Mouse (Mus musculus): ENCODE results near the gene Ino80. TPM values are rescaled to one million over a fixed set of nuclear protein-coding genes. Genes with fewer than 3 reads are reported as not detected.
"Not testable (repeated sequence)": the region's sequence is repeated elsewhere in the genome, so short reads cannot be mapped to it uniquely, and the experiment has no call there.

Ino80 gene
- polyA plus RNA-seq (2015; fragmentation: Nextera tagmentation; extraction: Ambion mirVana), result 3.7 and 4.3 TPM in 2 replicates

DNA sequence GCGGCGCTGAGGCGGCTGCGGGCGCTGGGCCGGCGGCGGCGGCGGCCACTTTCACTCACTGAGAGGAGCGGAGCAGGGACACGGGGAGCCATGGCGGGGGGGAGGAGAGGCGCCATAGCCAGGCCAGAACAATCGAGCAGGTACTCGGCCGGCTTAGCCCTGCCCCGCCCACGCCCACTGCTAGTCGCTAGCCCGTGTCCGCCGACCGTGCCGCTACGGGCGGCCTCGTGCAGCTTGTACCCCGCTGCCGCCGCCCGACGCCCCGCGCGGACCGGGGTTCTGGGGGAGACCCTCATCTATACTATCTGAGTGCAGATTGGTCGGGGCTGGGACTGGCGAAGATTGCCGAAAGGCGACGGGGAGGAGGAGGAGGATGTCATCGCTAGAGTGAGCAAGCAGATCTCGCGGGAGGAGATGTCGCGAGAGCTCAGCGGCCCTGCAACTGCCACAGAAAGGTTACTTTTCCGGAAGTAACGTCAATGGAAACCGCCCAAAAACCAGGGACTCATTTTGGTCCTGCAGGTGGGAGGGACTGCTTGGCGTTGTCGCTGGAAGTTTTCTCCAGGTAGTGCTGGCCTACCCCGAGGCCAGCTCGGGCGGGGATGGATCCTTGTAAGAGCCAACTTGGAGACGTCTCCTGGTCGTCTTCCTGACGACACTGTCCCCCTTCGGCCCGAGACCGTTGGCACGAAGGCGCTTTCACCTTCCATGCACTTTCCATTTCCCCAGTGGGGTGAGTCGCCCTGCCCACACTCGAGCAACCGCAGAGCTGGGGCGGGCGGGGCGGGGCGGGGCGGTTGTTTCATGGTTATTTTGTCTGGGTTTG, at the start of gene Ino80:
Gene Ino80, minus strand, starts transcription at position 117 of the 826 bp plus-strand sequence.
- ATAC-seq (ENCODE audit: borderline replicate concordance, extremely low read depth, low FRiP score, low TSS enrichment), result peak; percentile 95
- Histone ChIP-seq H3K27ac (peak within 1 kb of the TSS; percentile 96), H3K36me3 (no peaks in the 10 kb centered on the region), H3K27me3 (no peaks in the 10 kb centered on the region), H3K4me1 (peaks cover 24% of the 10 kb centered on the region; the same call in 1 of the 2 replicates), H3K9ac (peak within 1 kb of the TSS; percentile 97), H3K4me3 (peak within 1 kb of the TSS; percentile 81), H3K9me3 (no peaks in the 10 kb centered on the region), H3K4me2 (peak within 1 kb of the TSS; percentile 84)
- WGBS, result under 1% methylated on average over 65 of the region's 72 CpGs

DNA sequence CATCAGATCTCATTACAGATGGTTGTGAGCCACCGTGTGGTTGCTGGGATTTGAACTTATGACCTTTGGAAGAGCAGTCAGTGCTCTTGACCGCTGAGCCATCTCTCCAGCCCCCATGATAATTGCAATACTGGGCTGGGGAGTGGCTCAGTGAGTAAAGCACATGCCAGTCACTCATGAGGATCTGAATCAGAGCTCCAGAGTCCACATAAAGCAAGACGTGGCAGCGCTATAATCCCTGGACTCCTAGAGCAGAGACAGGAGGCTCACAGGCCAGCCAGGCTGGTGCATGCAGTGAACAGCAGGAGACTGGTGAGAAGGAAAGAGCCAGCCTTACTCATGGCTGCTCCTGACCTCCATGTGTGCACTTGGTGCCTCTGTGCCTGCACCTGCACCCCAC, 47.9 kb upstream of the Ino80 start:
- Histone ChIP-seq H3K9ac (no peak overlapping the region), H3K4me3 (no peak overlapping the region), H3K27me3 (no peaks in the 10 kb centered on the region), H3K4me2 (no peak overlapping the region), H3K9me3 (no peaks in the 10 kb centered on the region), H3K36me3 (no peaks in the 10 kb centered on the region), H3K4me1 (no peaks in the 10 kb centered on the region), H3K27ac (no peak overlapping the region)
- ATAC-seq (ENCODE audit: borderline replicate concordance, extremely low read depth, low FRiP score, low TSS enrichment), result no peak
- 54% methylated on average over 4 of the region's 4 CpGs for WGBS

DNA sequence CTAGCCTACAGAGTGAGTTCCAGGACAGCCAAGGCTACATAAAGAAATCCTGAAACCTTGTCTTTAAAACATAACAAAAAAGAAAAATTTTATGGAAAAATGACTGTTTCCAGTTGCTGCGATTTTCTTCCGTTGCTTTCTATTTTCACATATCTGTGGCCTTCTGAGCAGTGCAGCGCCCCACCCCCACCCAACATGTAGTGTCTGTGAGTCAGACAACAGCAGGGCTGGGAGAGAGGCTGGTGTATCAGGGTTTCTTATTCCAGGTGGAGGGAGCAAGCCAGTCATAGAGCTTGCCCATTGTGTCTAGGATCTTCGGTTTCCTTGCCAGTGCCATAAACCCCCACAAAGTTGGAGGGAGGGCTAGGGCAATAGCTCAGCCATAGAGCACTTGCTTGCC, 46.3 kb upstream of the Ino80 start:
- H3K9me3 ChIP-seq, result no peaks in the 10 kb centered on the region
- ATAC-seq (ENCODE audit: borderline replicate concordance, extremely low read depth, low FRiP score, low TSS enrichment), result no peak
- 78% methylated on average over 4 of the region's 4 CpGs for WGBS

DNA sequence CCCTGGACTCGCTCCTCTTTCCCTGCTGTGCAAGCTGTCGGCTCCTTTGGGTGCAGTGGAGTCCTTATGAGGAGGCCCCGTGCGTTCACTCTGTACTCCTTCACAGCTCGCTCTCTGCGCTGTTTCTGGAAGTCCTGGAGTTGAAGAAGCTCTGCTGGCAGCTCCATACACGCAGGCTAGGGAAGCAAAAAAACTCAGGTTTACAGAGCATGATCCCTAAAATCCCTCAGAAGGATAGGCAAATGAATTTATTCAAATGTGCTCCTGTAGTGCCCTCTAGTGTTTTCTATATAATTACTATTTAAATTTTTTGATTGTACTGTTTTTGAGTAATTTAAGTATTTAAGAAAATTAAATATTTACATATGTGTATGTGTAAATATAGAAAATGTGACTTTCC, 43.1 kb upstream of the Ino80 start:
- H3K4me3 ChIP-seq, result no peak overlapping the region
- H3K27ac ChIP-seq, result no peak overlapping the region
- no peaks in the 10 kb centered on the region for H3K36me3 ChIP-seq
- no peaks in the 10 kb centered on the region for H3K9me3 ChIP-seq
- no peak overlapping the region for H3K4me2 ChIP-seq
- no peak overlapping the region for H3K9ac ChIP-seq
- WGBS, result 60% methylated on average over 7 of the region's 7 CpGs
- no peaks in the 10 kb centered on the region for H3K27me3 ChIP-seq
- no peak for ATAC-seq (ENCODE audit: borderline replicate concordance, extremely low read depth, low FRiP score, low TSS enrichment)
- no peaks in the 10 kb centered on the region for H3K4me1 ChIP-seq

More for the DNA sequence above, 46.3 kb upstream of the Ino80 start:
- Histone ChIP-seq H3K27me3 (no peaks in the 10 kb centered on the region), H3K9ac (no peak overlapping the region), H3K27ac (no peak overlapping the region), H3K4me1 (no peaks in the 10 kb centered on the region), H3K4me2 (no peak overlapping the region), H3K4me3 (no peak overlapping the region), H3K36me3 (no peaks in the 10 kb centered on the region)

DNA sequence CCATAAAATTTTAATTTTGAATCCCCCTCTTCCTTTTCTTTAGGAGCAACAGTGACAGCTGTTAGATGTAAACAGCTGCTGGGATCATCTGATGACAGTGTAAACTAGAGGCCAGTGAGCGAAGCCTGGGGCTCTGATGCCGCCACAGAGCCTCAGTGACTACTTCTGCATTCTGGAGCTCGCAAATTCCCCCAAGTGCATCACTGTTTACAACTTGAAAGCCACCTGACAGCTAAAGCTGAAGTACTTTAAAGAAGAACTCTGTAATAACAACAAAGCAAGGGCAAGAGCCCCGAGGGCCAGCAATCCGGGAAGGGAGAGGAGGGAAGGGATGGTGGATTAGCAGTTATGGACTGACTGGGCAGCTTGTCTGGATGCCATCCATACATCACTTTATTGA, 39.3 kb upstream of the Ino80 start:
- Histone ChIP-seq H3K9ac (no peak overlapping the region), H3K4me1 (no peaks in the 10 kb centered on the region), H3K36me3 (no peaks in the 10 kb centered on the region), H3K4me2 (no peak overlapping the region), H3K9me3 (no peaks in the 10 kb centered on the region), H3K27ac (no peak overlapping the region), H3K27me3 (no peaks in the 10 kb centered on the region), H3K4me3 (no peak overlapping the region)
- 36% methylated on average over 5 of the region's 5 CpGs for WGBS
- ATAC-seq (ENCODE audit: borderline replicate concordance, extremely low read depth, low FRiP score, low TSS enrichment), result no peak

DNA sequence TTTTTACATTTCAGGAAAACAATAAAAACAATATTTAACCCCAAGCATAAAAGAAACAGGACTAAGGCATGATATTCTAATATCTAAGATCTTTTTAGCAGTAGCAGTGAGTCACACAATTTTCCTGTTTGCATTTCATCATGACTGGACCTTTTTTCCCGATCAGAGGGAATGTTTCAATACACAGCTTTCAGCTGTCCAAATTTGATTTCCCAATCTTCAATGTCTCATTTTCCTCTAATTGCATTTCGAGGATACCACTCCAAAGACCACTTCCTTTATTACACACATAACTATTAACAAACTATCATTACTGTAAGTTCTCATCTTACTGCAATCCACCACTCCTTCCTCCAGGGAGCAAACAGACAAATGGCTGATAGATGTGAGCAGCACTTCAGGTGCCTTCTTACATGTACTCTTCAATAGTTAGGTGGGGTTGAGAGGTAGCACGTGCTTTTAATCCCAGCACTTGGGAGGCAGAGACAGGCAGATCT, 36.6 kb upstream of the Ino80 start:
- Histone ChIP-seq H3K9me3 (no peaks in the 10 kb centered on the region), H3K4me3 (no peak overlapping the region), H3K9ac (no peak overlapping the region), H3K27me3 (no peaks in the 10 kb centered on the region), H3K4me2 (no peak overlapping the region), H3K36me3 (no peaks in the 10 kb centered on the region), H3K4me1 (no peaks in the 10 kb centered on the region), H3K27ac (no peak overlapping the region)
- 66% methylated on average over 3 of the region's 3 CpGs for WGBS
- ATAC-seq (ENCODE audit: borderline replicate concordance, extremely low read depth, low FRiP score, low TSS enrichment), result no peak

DNA sequence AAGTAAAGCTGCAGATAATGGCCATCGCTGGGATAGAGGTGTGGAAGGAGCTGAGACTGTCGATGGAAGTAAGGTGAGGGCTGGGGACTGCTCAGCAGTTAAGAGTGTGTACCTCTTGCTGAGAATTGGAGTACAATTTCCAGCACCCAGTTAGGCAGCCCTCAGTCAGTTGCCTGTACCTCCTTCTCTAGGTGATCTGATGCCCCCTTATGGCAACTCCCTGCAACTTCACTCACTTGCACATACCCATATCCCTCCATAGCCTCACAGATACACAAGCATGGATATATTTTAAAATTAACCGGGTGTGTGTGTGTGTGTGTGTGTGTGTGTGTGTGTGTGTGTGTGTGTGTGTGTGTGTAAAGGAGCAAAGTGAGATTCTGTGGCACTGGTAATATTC, 34.8 kb upstream of the Ino80 start:
- H3K9ac ChIP-seq, result no peak overlapping the region
- H3K27me3 ChIP-seq, result no peaks in the 10 kb centered on the region
- no peaks in the 10 kb centered on the region for H3K36me3 ChIP-seq
- no peaks in the 10 kb centered on the region for H3K9me3 ChIP-seq
- WGBS, result 77% methylated on average over 3 of the region's 3 CpGs
- no peak overlapping the region for H3K27ac ChIP-seq
- ATAC-seq (ENCODE audit: borderline replicate concordance, extremely low read depth, low FRiP score, low TSS enrichment), result no peak
- no peak overlapping the region for H3K4me2 ChIP-seq
- no peaks in the 10 kb centered on the region for H3K4me1 ChIP-seq
- no peak overlapping the region for H3K4me3 ChIP-seq

DNA sequence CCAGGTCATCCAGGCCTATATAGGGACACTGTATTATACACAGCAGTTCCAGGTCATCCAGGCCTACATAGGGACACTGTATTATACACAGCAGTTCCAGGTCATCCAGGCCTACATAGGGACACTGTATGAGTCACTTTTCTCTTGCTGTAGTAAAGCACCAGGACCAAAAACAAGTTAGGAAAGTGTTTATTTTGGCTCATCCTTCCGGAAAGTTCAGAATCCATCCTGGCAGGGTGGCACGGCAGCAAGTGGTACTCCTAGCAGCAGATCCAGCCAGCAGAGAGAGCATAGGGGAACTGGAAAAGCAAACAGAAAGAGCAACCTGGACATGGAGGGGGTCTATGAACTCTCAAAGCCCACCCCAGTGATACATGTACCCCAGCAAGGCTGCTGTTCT, 33.4 kb upstream of the Ino80 start:
- H3K4me2 ChIP-seq, result no peak overlapping the region
- no peaks in the 10 kb centered on the region for H3K36me3 ChIP-seq
- no peak overlapping the region for H3K4me3 ChIP-seq
- no peak overlapping the region for H3K9ac ChIP-seq
- H3K27me3 ChIP-seq, result no peaks in the 10 kb centered on the region
- no peaks in the 10 kb centered on the region for H3K9me3 ChIP-seq
- H3K4me1 ChIP-seq, result no peaks in the 10 kb centered on the region
- 65% methylated on average over 2 of the region's 2 CpGs for WGBS
- ATAC-seq (ENCODE audit: borderline replicate concordance, extremely low read depth, low FRiP score, low TSS enrichment), result no peak
- no peak overlapping the region for H3K27ac ChIP-seq

DNA sequence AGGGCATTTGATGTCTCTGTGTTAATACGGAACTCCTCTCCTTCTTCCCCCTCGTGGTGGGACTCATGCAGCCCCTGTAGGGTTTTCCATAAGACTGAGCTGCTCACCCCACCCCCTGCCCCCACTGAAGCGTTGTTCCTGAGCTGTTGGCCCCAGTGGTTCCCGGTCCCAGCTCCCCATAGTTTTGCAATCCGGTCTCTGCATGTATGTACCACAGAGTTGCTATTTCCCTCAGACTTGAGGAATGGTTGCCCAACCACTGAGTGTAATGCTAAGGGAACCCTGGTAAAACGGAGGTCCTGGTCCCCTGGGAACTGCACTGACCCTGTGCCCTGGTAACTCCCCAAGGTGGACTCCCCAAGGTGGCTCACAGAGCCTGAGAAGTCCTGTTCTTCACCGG, 31.0 kb upstream of the Ino80 start:
- not testable (repeated sequence) for ATAC-seq (ENCODE audit: borderline replicate concordance, extremely low read depth, low FRiP score, low TSS enrichment)
- 53% methylated on average over 7 of the region's 7 CpGs for WGBS

DNA sequence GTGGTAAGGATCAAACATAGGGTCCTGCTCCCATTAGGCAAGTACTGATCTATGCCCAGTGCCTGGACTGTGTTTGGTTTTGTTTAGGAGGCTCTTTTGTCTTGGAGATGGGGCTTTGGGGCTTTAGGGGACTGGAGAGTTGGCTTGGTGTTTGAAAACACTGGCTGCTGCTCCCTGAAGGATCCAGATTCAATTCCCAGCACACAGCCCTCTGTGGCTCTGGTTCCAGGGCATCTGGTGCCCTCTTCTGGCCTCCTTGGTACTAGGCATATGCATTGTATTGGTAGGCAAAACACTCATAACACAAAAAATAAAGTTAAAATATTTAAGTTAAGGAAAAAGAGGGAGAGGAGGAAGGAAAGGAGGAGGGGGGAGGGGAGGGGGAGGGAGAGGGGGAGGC, 29.6 kb upstream of the Ino80 start:
- no peaks in the 10 kb centered on the region for H3K4me1 ChIP-seq
- no peak for ATAC-seq (ENCODE audit: borderline replicate concordance, extremely low read depth, low FRiP score, low TSS enrichment)
- H3K9me3 ChIP-seq, result no peaks in the 10 kb centered on the region
- H3K27ac ChIP-seq, result no peak overlapping the region
- H3K36me3 ChIP-seq, result no peaks in the 10 kb centered on the region
- H3K4me2 ChIP-seq, result no peak overlapping the region
- no peaks in the 10 kb centered on the region for H3K27me3 ChIP-seq
- H3K4me3 ChIP-seq, result no peak overlapping the region
- H3K9ac ChIP-seq, result no peak overlapping the region

More for the DNA sequence above, 31.0 kb upstream of the Ino80 start:
- H3K27me3 ChIP-seq, H3K9me3 ChIP-seq, H3K4me1 ChIP-seq, H3K36me3 ChIP-seq, H3K4me3 ChIP-seq, H3K9ac ChIP-seq, H3K4me2 ChIP-seq, H3K27ac ChIP-seq: not testable (repeated sequence)

DNA sequence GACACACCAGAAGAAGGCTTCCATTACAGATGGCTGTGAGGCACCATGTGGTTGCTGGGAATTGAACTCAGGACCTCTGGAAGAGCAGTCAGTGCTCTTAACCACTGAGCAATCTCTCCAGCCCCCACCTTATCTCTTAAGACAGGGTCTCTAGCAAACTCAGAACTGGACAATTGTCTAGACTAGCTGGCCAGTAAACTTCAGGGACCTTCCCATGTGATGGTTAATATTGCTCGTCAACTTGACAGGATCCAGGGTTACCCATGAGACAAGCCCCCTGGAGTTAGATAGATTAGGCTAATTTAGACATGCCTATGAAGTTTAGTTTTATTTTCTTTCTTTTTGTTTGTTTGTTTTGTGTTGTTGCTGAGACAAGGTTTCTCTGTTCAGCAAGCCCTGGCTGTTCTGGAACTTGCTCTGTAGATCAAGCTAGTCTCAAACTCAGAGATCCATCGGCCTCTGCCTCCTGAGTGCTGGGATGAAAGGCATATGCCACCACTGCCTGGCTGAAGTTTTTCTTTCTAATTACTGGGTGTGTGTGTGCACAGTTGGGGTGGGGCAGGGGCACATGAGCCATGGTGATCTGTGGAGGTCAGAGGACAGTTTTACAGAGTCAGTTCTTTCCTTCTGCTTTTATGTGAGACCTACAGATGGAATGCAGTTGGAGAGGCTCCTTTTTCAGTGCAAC, 23.6 kb upstream of the Ino80 start:
- Histone ChIP-seq H3K4me3 (no peak overlapping the region), H3K27ac (no peak overlapping the region), H3K9ac (no peak overlapping the region), H3K4me1 (no peaks in the 10 kb centered on the region), H3K27me3 (no peaks in the 10 kb centered on the region), H3K4me2 (no peak overlapping the region), H3K36me3 (no peaks in the 10 kb centered on the region), H3K9me3 (no peaks in the 10 kb centered on the region)
- no peak for ATAC-seq (ENCODE audit: borderline replicate concordance, extremely low read depth, low FRiP score, low TSS enrichment)
- WGBS, result 63% methylated on average over 2 of the region's 2 CpGs

DNA sequence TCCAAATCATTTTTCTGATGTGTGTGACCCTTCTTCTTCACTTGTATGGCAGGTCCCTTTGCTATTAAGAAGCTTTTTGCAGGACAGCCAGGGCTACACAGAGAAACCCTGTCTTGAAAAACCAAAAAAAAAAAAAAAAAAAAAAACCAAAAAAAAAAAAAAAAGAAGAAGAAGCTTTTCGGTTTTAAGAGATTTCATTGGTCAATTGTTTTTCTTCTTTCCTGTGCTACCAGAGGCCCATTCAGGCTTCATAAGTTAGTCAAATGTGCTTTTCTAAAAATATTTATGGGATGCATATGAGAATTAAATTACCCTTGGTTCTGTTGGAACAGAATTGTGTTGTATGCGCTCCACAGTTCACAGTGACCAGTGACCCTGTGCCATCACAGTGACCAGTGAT, 21.4 kb upstream of the Ino80 start:
- Histone ChIP-seq H3K27ac (no peak overlapping the region), H3K9ac (no peak overlapping the region), H3K9me3 (no peaks in the 10 kb centered on the region), H3K4me2 (no peak overlapping the region), H3K4me3 (no peak overlapping the region), H3K4me1 (no peaks in the 10 kb centered on the region), H3K36me3 (no peaks in the 10 kb centered on the region), H3K27me3 (no peaks in the 10 kb centered on the region)
- ATAC-seq (ENCODE audit: borderline replicate concordance, extremely low read depth, low FRiP score, low TSS enrichment), result no peak
- WGBS, result 79% methylated on average over 2 of the region's 2 CpGs

Data from lung, embryonic 15.5 days (tissue).